Mouse (Mus musculus) lung, postnatal 0 days (tissue): Measurements from ENCODE around the gene Sorcs2.

ENCODE experiments used
- CTCF ChIP-seq: IDR thresholded peaks from 2 replicates; pipeline ENCODE4 v1.5.1; 2016; ENCODE audit warnings: antibody characterized with exemption, mild to moderate bottlenecking
- EP300 ChIP-seq: IDR thresholded peaks from 2 replicates; pipeline ENCODE4 v1.6.1; 2016; ENCODE audit warnings: antibody characterized with exemption, mild to moderate bottlenecking, control low read depth

DNA sequence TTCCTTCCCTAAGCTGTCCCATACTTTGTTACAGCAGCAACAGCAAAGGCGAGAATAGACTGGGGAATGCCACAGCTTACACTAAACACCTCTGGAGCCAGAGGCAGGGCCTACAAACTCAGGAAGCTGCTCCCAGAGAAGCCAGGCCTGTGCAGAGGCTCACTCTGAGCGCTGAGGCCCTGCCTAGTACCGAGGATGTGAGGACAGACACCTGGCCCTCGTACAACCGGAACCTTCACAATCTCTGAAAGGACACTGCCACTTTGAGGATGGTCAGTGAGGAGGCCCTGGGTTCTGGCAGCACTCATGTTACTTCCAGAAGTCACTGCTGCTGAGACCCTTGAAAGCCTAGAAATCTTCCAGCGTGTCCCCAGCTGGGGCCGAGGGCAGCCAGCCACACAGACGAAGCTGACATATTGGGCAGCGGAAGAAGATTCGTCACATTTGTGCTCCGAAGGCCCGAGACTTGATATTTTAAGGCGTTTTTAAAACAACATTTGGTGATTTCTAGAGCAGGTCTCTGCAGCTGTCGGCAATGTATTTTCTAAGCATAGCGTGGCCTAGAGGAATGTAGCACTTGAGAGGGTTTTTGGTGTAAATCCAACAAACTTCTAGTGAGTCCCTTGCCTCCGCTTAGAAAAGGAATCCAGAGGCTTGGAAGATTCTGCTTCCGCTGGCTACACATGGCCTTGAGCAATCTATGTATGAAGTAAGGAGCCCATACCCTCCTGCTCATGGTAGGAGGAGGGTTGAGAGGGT is 145.0 kb downstream of the Sorcs2 start:
- no peak for TF ChIP-seq CTCF
- TF ChIP-seq EP300: no peak
